Mouse (Mus musculus): ENCODE results near the gene Olfr641.

GRCm38 (mm10) chr7:104035145-104035544 lies at the start of gene Olfr641:
- TF ChIP-seq TCF12 (IDR thresholded peaks at IDR 0.05; ENCODE audit: insufficient read depth, poor library complexity, severe bottlenecking) (no peak), POLR2AphosphoS2 (IDR thresholded peaks at IDR 0.05; ENCODE audit: insufficient read length, low read depth) (no peak), POLR2A (IDR thresholded peaks at IDR 0.05; ENCODE audit: insufficient read length, low read depth) (no peak), E2F4 (IDR thresholded peaks at IDR 0.05; ENCODE audit: insufficient read depth) (no peak)

All from myocyte (in vitro differentiated cells).